Mouse (Mus musculus) granulocyte monocyte progenitor cell, adult 5-6 weeks (primary cell): ENCODE data around the gene Slc16a5. TPM values are rescaled to one million over a fixed set of nuclear protein-coding genes. Genes with fewer than 3 reads are reported as not detected.

ENCODE experiments used
- ATAC-seq: replicated peaks from 2 replicates; pipeline ENCODE4 v1.8.0; 2016; ENCODE audit warnings: mild to moderate bottlenecking, moderate TSS enrichment, inconsistent platforms; ENCODE audit not compliant: poor library complexity, severe bottlenecking
- total RNA-seq, 2 experiments: library from RNA; stranded (forward) in 1 of 2; stranded (reverse) in 1 of 2; fragments of 200-712, 200-1000 nt in 1 of 2; fragments of >200 nt in 1 of 2; fragmentation: Nextera tagmentation in 1 of 2; gene quantifications; 2 replicates each; pipeline ENCODE4 v1.2.3; 2014 to 2017

Slc16a5 gene
- total RNA-seq, 2 experiments from 2014 or later, result not detected

DNA sequence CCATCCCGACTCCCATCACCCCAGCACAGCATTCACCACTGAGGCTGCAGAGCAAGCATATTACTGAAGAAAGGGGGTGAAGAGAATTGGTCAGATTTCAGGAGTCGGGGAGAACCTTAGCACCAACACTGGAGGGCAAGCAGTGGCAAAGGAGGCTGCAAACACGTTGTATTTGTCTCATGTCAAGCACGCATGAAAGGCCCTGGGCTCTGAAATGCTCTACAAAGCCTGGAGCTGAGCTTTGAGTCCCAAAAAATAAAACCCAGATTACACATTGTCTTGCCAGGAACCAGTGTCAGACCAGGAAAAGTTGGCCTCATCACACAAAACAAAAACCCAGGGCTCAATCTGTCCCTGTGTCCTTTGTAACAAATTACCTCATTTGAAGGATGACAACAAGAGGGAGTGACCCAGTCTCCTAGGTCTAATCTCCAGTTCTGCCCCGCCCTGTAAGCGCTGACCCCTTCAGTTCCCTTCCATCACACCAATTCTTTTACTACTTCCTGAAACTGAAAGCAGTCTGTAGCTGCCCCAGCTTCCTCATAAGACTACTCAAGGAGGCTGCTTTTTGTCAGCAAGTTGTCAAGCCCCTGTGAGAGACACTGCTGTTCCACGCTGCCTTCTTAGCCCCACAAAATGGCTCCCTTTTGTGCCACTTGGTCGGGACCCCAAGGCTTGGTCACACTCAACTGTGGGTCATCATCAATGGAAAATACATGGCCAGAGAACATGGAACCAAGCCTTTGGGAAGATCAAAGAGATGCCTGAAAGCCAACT, 50.3 kb downstream of the Slc16a5 start:
- peak; percentile 56 for ATAC-seq

DNA sequence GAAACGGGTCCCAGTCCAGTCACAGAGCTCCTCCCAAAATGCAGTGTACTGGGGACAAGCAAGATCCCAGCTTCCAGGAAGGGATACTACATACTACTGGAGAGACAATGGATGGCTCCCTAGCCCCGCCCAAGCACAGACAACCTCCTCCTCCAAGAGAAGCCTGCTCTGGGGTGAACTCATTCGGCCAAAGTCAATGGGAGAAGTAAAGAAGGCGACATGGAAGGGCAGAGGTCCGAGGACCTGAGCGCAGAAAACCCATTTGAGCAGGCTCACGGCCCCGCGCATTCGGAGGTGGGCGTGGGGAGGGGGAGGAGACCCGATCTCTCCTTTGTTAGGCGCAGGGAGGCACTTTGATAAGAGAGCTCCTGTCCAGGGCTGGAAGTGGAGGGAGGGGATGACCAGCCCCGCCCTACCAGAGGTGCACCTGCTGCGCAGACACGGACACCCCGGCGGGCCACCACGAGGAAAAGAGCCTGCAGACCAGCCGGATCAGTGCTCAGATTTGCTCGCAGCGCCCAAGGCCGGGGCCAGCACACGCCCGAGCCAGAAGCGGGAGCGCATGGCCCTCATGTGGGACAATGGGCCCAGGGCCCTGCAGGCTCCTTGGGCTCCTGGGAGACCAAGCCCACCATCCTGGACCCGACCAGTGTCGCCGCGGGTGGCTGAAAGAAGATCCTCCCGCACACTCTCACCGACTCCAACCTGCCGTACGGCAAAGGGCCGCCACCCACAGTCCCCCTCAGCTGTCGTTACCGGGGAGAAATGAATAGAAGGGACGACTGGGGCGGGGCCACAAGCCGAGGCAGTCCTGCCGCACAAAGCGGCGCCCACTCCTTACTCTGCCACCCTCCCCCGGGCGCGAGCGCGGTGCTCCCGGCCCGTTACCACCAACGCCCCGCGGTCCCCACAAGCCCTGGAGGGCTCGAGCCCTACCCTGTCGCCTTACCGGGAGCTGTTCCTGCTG, 51.3 kb downstream of the Slc16a5 start:
- ATAC-seq, result peak; percentile 10

DNA sequence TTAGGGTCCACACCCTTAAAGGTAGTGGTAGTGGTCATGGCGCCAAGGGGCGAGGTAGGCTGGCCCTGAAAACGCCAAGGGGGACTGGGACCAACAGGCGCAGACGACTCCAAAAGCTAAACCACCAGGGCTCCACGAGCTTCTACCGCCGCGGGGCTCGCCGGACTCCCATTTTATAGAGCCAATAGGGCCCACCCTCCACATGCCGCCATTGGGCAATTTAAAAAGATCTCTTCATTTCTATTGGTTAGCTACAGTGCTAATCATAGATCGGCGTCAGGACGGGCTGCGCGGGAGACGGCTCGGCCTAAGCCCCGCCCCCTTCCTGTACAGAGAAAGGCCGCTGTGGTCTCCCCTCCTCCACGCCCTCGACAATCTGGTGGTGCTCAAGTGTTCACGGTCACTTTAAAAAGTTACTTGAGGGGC, 52.0 kb downstream of the Slc16a5 start, which contains the start of gene Jpt1:
Gene Jpt1, minus strand, starts transcription at position 150 of the 426 bp plus-strand sequence.
- peak; percentile 82 for ATAC-seq

DNA sequence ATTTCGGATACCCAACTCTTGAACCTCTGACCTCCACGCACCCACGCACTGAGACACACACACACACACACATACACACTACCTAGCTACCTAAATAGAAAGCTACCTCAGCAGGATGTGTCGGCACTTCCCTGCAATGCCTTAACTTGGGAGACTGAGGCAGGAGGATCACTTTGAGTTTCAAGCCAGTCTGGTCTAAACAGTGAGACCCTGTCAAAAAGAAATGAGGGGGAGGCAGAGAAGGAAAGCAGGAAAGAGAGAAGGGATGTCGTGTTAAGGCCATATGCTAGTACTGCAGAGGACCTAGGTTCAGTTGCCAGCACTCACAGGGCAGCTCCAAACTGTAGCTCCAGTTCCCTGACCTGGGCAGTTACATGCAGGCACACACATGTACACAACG, 52.7 kb downstream of the Slc16a5 start:
- ATAC-seq, result no peak

DNA sequence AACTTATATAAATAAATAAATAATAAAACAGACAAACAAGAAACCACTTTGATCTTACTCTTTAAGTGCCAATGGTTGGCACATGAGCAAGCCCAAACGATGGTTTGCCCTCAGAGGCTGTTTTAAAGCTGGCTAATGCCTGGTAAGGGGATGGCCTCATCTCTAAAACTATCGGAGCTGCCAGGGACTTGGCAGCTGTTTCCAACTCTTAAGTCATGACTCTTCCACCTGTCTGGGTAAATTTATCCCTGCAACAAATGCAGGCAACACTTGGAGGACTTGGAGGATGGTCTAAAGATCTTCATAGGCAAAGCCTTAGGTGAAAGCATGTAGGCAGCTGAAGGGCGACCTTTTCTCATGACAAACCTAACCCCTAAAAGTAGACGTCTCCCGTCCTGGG, 54.7 kb downstream of the Slc16a5 start:
- ATAC-seq, result no peak

DNA sequence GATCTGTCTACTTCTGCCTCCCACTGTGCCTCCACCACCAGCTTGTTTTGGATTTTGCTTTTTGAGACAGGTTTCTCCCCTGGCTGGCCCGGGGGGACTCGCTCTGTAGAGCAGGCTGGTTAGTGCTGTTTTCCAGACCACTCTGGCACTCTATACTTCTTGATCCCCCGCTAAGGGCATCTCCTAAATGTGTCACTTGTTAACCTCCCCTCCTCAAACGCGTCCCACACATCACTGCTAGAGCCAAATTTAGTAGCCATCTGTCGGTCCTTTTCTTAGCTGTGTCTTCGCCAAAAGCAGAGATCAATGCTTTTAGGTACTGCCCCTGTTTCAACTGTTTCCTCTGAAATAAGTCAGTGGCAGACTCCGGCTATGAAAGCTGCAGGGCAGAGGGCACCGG, 56.4 kb downstream of the Slc16a5 start:
- ATAC-seq, result no peak

DNA sequence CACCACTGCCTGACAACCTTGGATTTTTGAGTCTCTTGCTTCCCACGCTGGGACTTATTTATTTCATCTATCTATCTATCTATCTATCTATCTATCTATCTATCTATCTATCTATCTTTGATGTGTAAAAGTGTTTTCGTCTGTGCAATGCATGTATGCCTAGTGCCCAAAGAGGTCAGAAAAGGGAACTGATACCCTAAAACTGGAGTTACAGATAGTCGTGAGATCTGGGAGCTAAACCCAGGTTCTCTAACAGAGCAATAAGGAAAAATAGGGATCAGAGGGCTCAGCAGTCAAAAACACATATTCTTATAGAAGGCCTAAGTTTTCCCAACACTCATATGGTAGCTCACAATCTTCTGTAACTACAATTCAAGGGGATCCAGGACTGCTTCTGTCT, 57.3 kb downstream of the Slc16a5 start:
- no peak for ATAC-seq

DNA sequence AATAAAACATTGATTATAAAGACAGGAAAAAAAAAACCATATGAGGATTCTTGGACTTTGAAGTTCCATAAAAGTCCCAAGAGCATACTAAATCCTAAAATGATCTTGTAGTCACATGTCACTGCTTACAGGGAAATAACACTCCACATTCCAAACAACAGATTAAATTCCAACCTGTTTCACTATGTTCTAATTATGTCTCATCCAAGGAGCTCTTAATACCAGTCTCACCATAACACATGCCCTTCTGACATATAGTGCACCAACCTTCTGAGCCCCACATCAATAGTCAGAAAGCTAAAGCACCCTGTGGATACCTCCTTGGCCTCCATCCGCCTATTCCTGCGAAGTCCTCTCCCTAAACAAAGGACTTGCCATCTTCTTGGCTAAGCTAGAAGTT, 57.9 kb downstream of the Slc16a5 start:
- no peak for ATAC-seq

DNA sequence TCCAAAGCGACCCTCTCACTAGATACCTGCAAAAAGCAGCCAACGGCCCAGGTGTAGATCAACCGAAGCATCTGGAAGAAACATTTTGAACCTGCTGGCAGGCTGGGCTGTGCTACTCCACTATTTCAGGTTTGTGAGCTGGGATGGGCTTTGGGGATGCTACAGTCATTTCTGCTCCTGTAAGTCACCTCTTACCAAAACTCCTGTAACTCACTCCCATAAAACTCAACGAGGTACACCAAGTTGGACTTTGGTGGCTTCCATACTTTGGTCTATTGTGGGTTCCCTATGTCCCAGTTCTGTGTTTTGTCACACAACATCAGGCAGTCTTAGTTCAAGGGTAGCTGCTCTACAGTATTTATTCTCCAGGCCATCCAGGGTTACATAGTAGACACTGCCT, 58.8 kb downstream of the Slc16a5 start:
- ATAC-seq, result no peak

DNA sequence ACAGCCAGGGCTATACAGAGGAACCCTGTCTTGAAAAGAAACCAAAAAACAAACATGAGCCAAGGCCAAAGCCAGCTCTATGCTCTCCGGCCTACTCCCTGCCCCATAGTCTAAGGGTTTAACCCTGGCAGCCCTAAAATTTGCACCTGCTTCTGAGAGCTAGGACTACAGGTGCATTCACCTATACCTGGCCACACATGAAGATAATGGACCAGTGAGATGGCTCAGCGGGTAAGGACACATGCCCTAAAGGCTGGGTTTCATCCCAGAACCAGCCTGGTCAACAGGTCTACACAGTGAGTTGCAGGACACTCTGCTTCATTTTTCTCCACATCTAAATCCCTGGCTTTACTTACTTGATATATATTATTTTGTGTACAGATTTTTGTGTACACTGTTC, 60.0 kb downstream of the Slc16a5 start:
- ATAC-seq, result no peak

DNA sequence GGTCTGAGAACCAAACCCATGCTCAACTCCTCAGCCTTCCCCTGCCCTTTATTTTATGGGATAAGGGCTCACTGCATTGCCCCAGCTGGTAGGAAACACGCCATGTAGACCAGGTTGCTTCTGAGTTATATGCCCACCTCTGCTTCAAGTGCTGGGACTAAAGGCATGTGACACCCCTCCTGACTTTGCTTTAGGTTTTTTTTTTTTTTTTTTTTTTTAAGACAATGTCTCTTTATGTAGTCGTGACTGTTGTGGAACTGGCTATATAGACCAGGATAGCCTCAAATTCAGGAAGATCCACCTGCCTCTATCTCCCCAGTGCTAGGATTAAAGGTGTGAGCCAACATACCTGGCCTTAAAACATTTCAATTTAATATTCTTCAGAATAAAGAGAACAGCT, 60.4 kb downstream of the Slc16a5 start:
- no peak for ATAC-seq

Other genes with a start within 250 kb of the Slc16a5 start
- gene Grin2c, start 195.2 kb upstream of the Slc16a5 start, total RNA-seq (2014; fragmentation: Nextera tagmentation), result not detected in 2 replicates
- gene Grin2c, start 195.2 kb upstream of the Slc16a5 start, total RNA-seq (2017), result not detected in 2 replicates
- gene Fdxr, start 185.4 kb upstream of the Slc16a5 start, total RNA-seq (2014; fragmentation: Nextera tagmentation), result 23.9 and 26.4 TPM in 2 replicates
- 9.7 and 14.2 TPM in 2 replicates for gene Fdxr, start 185.4 kb upstream of the Slc16a5 start, total RNA-seq (2017)
- gene Fads6, start 164.8 kb upstream of the Slc16a5 start, total RNA-seq (2014; fragmentation: Nextera tagmentation), result 1.2 and 1.3 TPM in 2 replicates
- gene Fads6, start 164.8 kb upstream of the Slc16a5 start, total RNA-seq (2017), result 1.4 and 2.9 TPM in 2 replicates
- not detected in 2 replicates for gene Otop2, start 155.3 kb upstream of the Slc16a5 start, total RNA-seq (2014; fragmentation: Nextera tagmentation)
- gene Otop2, start 155.3 kb upstream of the Slc16a5 start, total RNA-seq (2017), result not detected in 2 replicates
- not detected in 2 replicates for gene Ush1g, start 140.4 kb upstream of the Slc16a5 start, total RNA-seq (2014; fragmentation: Nextera tagmentation)
- gene Ush1g, start 140.4 kb upstream of the Slc16a5 start, total RNA-seq (2017), result not detected in 2 replicates
- not detected in 2 replicates for gene Otop3, start 127.7 kb upstream of the Slc16a5 start, total RNA-seq (2014; fragmentation: Nextera tagmentation)
- not detected in 2 replicates for gene Otop3, start 127.7 kb upstream of the Slc16a5 start, total RNA-seq (2017)
- gene Hid1, start 94.7 kb upstream of the Slc16a5 start, total RNA-seq (2014; fragmentation: Nextera tagmentation), result not detected in 2 replicates
- not detected in 2 replicates for gene Hid1, start 94.7 kb upstream of the Slc16a5 start, total RNA-seq (2017)
- gene Cdr2l, start 80.6 kb upstream of the Slc16a5 start, total RNA-seq (2014; fragmentation: Nextera tagmentation), result 0.68 TPM in 1 of 2 replicates, not detected in the other
- gene Cdr2l, start 80.6 kb upstream of the Slc16a5 start, total RNA-seq (2017), result 0.67 TPM in 1 of 2 replicates, not detected in the other
- 73.3 and 77.9 TPM in 2 replicates for gene Mrpl58, start 58.7 kb upstream of the Slc16a5 start, total RNA-seq (2014; fragmentation: Nextera tagmentation)
- 91.3 and 109 TPM in 2 replicates for gene Mrpl58, start 58.7 kb upstream of the Slc16a5 start, total RNA-seq (2017)
- 783 and 971 TPM in 2 replicates for gene Atp5h, start 42.5 kb upstream of the Slc16a5 start, total RNA-seq (2014; fragmentation: Nextera tagmentation)
- 804 and 885 TPM in 2 replicates for gene Atp5h, start 42.5 kb upstream of the Slc16a5 start, total RNA-seq (2017)
- gene Kctd2, start 42.3 kb upstream of the Slc16a5 start, total RNA-seq (2014; fragmentation: Nextera tagmentation), result 16.4 and 19.4 TPM in 2 replicates
- 9.5 and 9.6 TPM in 2 replicates for gene Kctd2, start 42.3 kb upstream of the Slc16a5 start, total RNA-seq (2017)
- gene Trim80, start 21.9 kb upstream of the Slc16a5 start, total RNA-seq (2014; fragmentation: Nextera tagmentation), result not detected in 2 replicates
- not detected in 2 replicates for gene Trim80, start 21.9 kb upstream of the Slc16a5 start, total RNA-seq (2017)
- gene Armc7, start 13.2 kb downstream of the Slc16a5 start, total RNA-seq (2014; fragmentation: Nextera tagmentation), result 5.1 and 5.2 TPM in 2 replicates
- gene Armc7, start 13.2 kb downstream of the Slc16a5 start, total RNA-seq (2017), result 2.6 and 4.1 TPM in 2 replicates
- 75.8 and 96.5 TPM in 2 replicates for gene Nt5c, start 29.4 kb downstream of the Slc16a5 start, total RNA-seq (2014; fragmentation: Nextera tagmentation)
- gene Nt5c, start 29.4 kb downstream of the Slc16a5 start, total RNA-seq (2017), result 113 and 118 TPM in 2 replicates
- gene Jpt1, start 51.9 kb downstream of the Slc16a5 start, total RNA-seq (2014; fragmentation: Nextera tagmentation), result 100 and 137 TPM in 2 replicates
- 136 and 149 TPM in 2 replicates for gene Jpt1, start 51.9 kb downstream of the Slc16a5 start, total RNA-seq (2017)
- 482 and 644 TPM in 2 replicates for gene Sumo2, start 73.8 kb downstream of the Slc16a5 start, total RNA-seq (2014; fragmentation: Nextera tagmentation)
- 590 and 678 TPM in 2 replicates for gene Sumo2, start 73.8 kb downstream of the Slc16a5 start, total RNA-seq (2017)
- gene Nup85, start 102.0 kb downstream of the Slc16a5 start, total RNA-seq (2014; fragmentation: Nextera tagmentation), result 172 and 175 TPM in 2 replicates
- 170 and 173 TPM in 2 replicates for gene Nup85, start 102.0 kb downstream of the Slc16a5 start, total RNA-seq (2017)
- 49.9 and 57.2 TPM in 2 replicates for gene Mrps7, start 141.5 kb downstream of the Slc16a5 start, total RNA-seq (2014; fragmentation: Nextera tagmentation)
- gene Mrps7, start 141.5 kb downstream of the Slc16a5 start, total RNA-seq (2017), result 46.9 and 63.8 TPM in 2 replicates
- gene Gga3, start 141.6 kb downstream of the Slc16a5 start, total RNA-seq (2014; fragmentation: Nextera tagmentation), result 34.1 and 43.3 TPM in 2 replicates
- 28.2 and 31.8 TPM in 2 replicates for gene Gga3, start 141.6 kb downstream of the Slc16a5 start, total RNA-seq (2017)
- 18.9 and 32.1 TPM in 2 replicates for gene Mif4gd, start 150.5 kb downstream of the Slc16a5 start, total RNA-seq (2014; fragmentation: Nextera tagmentation)
- gene Mif4gd, start 150.5 kb downstream of the Slc16a5 start, total RNA-seq (2017), result 17.5 and 29.5 TPM in 2 replicates
- 21.9 and 26.1 TPM in 2 replicates for gene Slc25a19, start 165.8 kb downstream of the Slc16a5 start, total RNA-seq (2014; fragmentation: Nextera tagmentation)
- 12.8 and 21.6 TPM in 2 replicates for gene Slc25a19, start 165.8 kb downstream of the Slc16a5 start, total RNA-seq (2017)
- 106 and 112 TPM in 2 replicates for gene Grb2, start 246.1 kb downstream of the Slc16a5 start, total RNA-seq (2014; fragmentation: Nextera tagmentation)
- 40.4 and 56.0 TPM in 2 replicates for gene Grb2, start 246.1 kb downstream of the Slc16a5 start, total RNA-seq (2017)